Mouse (Mus musculus): ENCODE data around the gene Ddx25.

Ddx25 gene

GRCm38 (mm10) chr9:35541488-35541887 is 16.8 kb downstream of the Ddx25 start:
- DNase-seq (ENCODE audit: low read depth, low spot score), result peak; percentile 58

- no peak for DNase-seq (ENCODE audit: low read depth, low spot score)
These were observed 17.3 kb downstream of the Ddx25 start for GRCm38 (mm10) chr9:35541024-35541423.

- DNase-seq (ENCODE audit: low read depth, low spot score), result no peak
These were observed 19.2 kb downstream of the Ddx25 start for GRCm38 (mm10) chr9:35539001-35539750.

GRCm38 (mm10) chr9:35535876-35536275 is 22.5 kb downstream of the Ddx25 start:
- DNase-seq (ENCODE audit: low read depth, low spot score), result no peak

GRCm38 (mm10) chr9:35535110-35535509 is 23.2 kb downstream of the Ddx25 start:
- peak; percentile 46 for DNase-seq (ENCODE audit: low read depth, low spot score)

GRCm38 (mm10) chr9:35533266-35533665 is 25.1 kb downstream of the Ddx25 start:
- peak; percentile 13 for DNase-seq (ENCODE audit: low read depth, low spot score)

GRCm38 (mm10) chr9:35529796-35530195 is 28.5 kb downstream of the Ddx25 start:
- DNase-seq (ENCODE audit: low read depth, low spot score), result no peak

GRCm38 (mm10) chr9:35529141-35529540 is 29.2 kb downstream of the Ddx25 start:
- DNase-seq (ENCODE audit: low read depth, low spot score), result no peak

GRCm38 (mm10) chr9:35523941-35524411 is 34.4 kb downstream of the Ddx25 start:
- DNase-seq (ENCODE audit: low read depth, low spot score), result peak; percentile 64

- peak; percentile 71 for DNase-seq (ENCODE audit: low read depth, low spot score)
These were observed 34.8 kb downstream of the Ddx25 start for GRCm38 (mm10) chr9:35523541-35523940.

GRCm38 (mm10) chr9:35522821-35523515 is 35.4 kb downstream of the Ddx25 start:
- peak; percentile 27 for DNase-seq (ENCODE audit: low read depth, low spot score)

- DNase-seq (ENCODE audit: low read depth, low spot score), result no peak
These were observed 36.1 kb downstream of the Ddx25 start for GRCm38 (mm10) chr9:35522241-35522640.

GRCm38 (mm10) chr9:35520631-35521348 is 37.5 kb downstream of the Ddx25 start:
- DNase-seq (ENCODE audit: low read depth, low spot score), result no peak

- DNase-seq (ENCODE audit: low read depth, low spot score), result no peak
These were observed 40.2 kb downstream of the Ddx25 start, which contains the start of gene Gm1113 for GRCm38 (mm10) chr9:35518169-35518568. TSS of gene Gm1113 (minus strand) at chr9:35518269.

- DNase-seq (ENCODE audit: low read depth, low spot score), result no peak
These were observed 41.6 kb downstream of the Ddx25 start for GRCm38 (mm10) chr9:35516711-35517110.

GRCm38 (mm10) chr9:35516182-35516581 is 42.1 kb downstream of the Ddx25 start:
- no peak for DNase-seq (ENCODE audit: low read depth, low spot score)

- no peak for DNase-seq (ENCODE audit: low read depth, low spot score)
These were observed 44.4 kb downstream of the Ddx25 start for GRCm38 (mm10) chr9:35513900-35514299.

GRCm38 (mm10) chr9:35508234-35508633 is 50.1 kb downstream of the Ddx25 start:
- peak; percentile 60 for DNase-seq (ENCODE audit: low read depth, low spot score)

- no peak for DNase-seq (ENCODE audit: low read depth, low spot score)
These were observed 55.8 kb downstream of the Ddx25 start for GRCm38 (mm10) chr9:35502361-35503000.

GRCm38 (mm10) chr9:35499946-35500345 is 58.4 kb downstream of the Ddx25 start:
- no peak for DNase-seq (ENCODE audit: low read depth, low spot score)

- no peak for DNase-seq (ENCODE audit: low read depth, low spot score)
These were observed 62.9 kb downstream of the Ddx25 start for GRCm38 (mm10) chr9:35495471-35495870.

- no peak for DNase-seq (ENCODE audit: low read depth, low spot score)
These were observed 63.4 kb downstream of the Ddx25 start for GRCm38 (mm10) chr9:35494937-35495336.
